Mouse (Mus musculus) large intestine, adult 2 months (tissue): Measurements from ENCODE around the gene Pard3. TPM values are rescaled to one million over a fixed set of nuclear protein-coding genes. Genes with fewer than 3 reads are reported as not detected.

ENCODE experiments used
- DNase-seq: peaks from one replicate; pipeline ENCODE4 v3.0.0-alpha.2; 2012; ENCODE audit warnings: low read depth, low spot score
- WGBS: fragments of 180-500 bp; shearing (Covaris S2); methylation state at CpG from one replicate; pipeline ENCODE4 v1.1.7; 2018; 5-methylcytosine and 5-hydroxymethylcytosine counted together
- polyA plus RNA-seq: library from polyadenylated mRNA; depleted of rRNA; stranded (reverse); fragments of >200 nt; gene quantifications from 2 replicates; pipeline ENCODE4 v1.2.3, GENCODE M21; 2012

Gene Pard3
- polyA plus RNA-seq, 1 experiment, result 19.0 TPM

- DNase-seq, result no peak
- WGBS, result 96% methylated on average over 16 of the region's 16 CpGs
These were observed 307.7 kb downstream of the Pard3 start for GRCm38 (mm10) chr8:127371326-127371949.

- peak; percentile 68 for DNase-seq
- 11% methylated on average over 2 of the region's 2 CpGs for WGBS
These were observed 314.1 kb downstream of the Pard3 start for GRCm38 (mm10) chr8:127377775-127378174.

GRCm38 (mm10) chr8:127378994-127379858, 315.5 kb downstream of the Pard3 start:
- 87% methylated on average over 11 of the region's 11 CpGs for WGBS

GRCm38 (mm10) chr8:127381259-127381658, 317.6 kb downstream of the Pard3 start:
- no peak for DNase-seq
- WGBS, result 94% methylated on average over 3 of the region's 3 CpGs

More at GRCm38 (mm10) chr8:127378994-127379858, 315.5 kb downstream of the Pard3 start:
- DNase-seq, result no peak

- DNase-seq, result no peak
These were observed 329.0 kb downstream of the Pard3 start for GRCm38 (mm10) chr8:127392700-127393099.

- no peak for DNase-seq
- 87% methylated on average over 4 of the region's 4 CpGs for WGBS
These were observed 331.8 kb downstream of the Pard3 start for GRCm38 (mm10) chr8:127395488-127395887.

- DNase-seq, result no peak
These were observed 342.1 kb downstream of the Pard3 start for GRCm38 (mm10) chr8:127405815-127406214.

GRCm38 (mm10) chr8:127410606-127411005, 346.9 kb downstream of the Pard3 start:
- no peak for DNase-seq
- WGBS, result 94% methylated on average over 12 of the region's 12 CpGs

GRCm38 (mm10) chr8:127411190-127411848, 347.6 kb downstream of the Pard3 start:
- no peak for DNase-seq
- 94% methylated on average over 4 of the region's 4 CpGs for WGBS

GRCm38 (mm10) chr8:127423021-127423420, 359.3 kb downstream of the Pard3 start:
- DNase-seq, result no peak
- WGBS, result 78% methylated on average over 7 of the region's 7 CpGs

GRCm38 (mm10) chr8:127424211-127424916, 360.7 kb downstream of the Pard3 start:
- WGBS, result 90% methylated on average over 13 of the region's 13 CpGs
- DNase-seq, result no peak

- DNase-seq, result no peak
- WGBS, result 69% methylated on average over 5 of the region's 5 CpGs
These were observed 363.2 kb downstream of the Pard3 start for GRCm38 (mm10) chr8:127426857-127427256.

- DNase-seq, result no peak
- WGBS, result 86% methylated on average over 7 of the region's 7 CpGs
These were observed 364.3 kb downstream of the Pard3 start for GRCm38 (mm10) chr8:127428004-127428403.

- WGBS, result 86% methylated on average over 2 of the region's 2 CpGs
These were observed 367.5 kb downstream of the Pard3 start for GRCm38 (mm10) chr8:127431236-127431635.

GRCm38 (mm10) chr8:127435975-127436374, 372.3 kb downstream of the Pard3 start:
- whole genome bisulfite sequencing, result 81% methylated on average over 6 of the region's 6 CpGs
- DNase-seq, result no peak

More at GRCm38 (mm10) chr8:127431236-127431635, 367.5 kb downstream of the Pard3 start:
- DNase-seq, result no peak

GRCm38 (mm10) chr8:127437613-127438235, 374.0 kb downstream of the Pard3 start:
- WGBS, result 36% methylated on average over 5 of the region's 5 CpGs
- DNase-seq, result peak; percentile 40

- 30% methylated on average over 8 of the region's 8 CpGs for WGBS
- DNase-seq, result peak; percentile 58
These were observed 375.1 kb downstream of the Pard3 start for GRCm38 (mm10) chr8:127438625-127439391.

GRCm38 (mm10) chr8:127439392-127440160, 375.9 kb downstream of the Pard3 start:
- WGBS, result 11% methylated on average over 10 of the region's 10 CpGs
- peak; percentile 31 for DNase-seq
